Mouse (Mus musculus): ENCODE measurements around the gene Guca1a. TPM values are rescaled to one million over a fixed set of nuclear protein-coding genes. Genes with fewer than 3 reads are reported as not detected.

The Guca1a gene
- total and polyA plus RNA-seq, 3 experiments = 2.1 to 5.2 (median 3.2) TPM

GRCm38 (mm10) chr17:47378133-47378532, 22.3 kb downstream of the Guca1a start:
- Histone ChIP-seq H3K4me1 (ENCODE audit: control insufficient read depth in 1 of 2, insufficient read depth in 2 of 2) (no peaks in the 10 kb centered on the region), H3K27ac (ENCODE audit: insufficient read depth, low read depth) (no peak overlapping the region), H3K9me3 (replicated peaks; ENCODE audit: low read length) (no peaks in the 10 kb centered on the region), H3K79me2 (replicated peaks; ENCODE audit: control insufficient read depth, extremely low read depth, insufficient read depth, poor library complexity, severe bottlenecking) (no peaks in the 10 kb centered on the region), H3K4me3 (replicated peaks in 1 of 3; ENCODE audit: low read depth in 2 of 3, low read length in 2 of 3, poor library complexity in 1 of 3) (no peak overlapping the region), H3K36me3 (replicated peaks in 1 of 2; ENCODE audit: control insufficient read depth in 1 of 2, insufficient read depth in 1 of 2, low read length in 1 of 2) (peaks cover 70 to 96% of the 10 kb centered on the region in 2 experiments), H3K27me3 (replicated peaks) (no peaks in the 10 kb centered on the region), H3K9ac (ENCODE audit: insufficient read depth, low read depth) (no peak overlapping the region), H3K4me2 (ENCODE audit: insufficient read depth, low read depth, poor library complexity, severe bottlenecking) (no peak overlapping the region)
- in situ Hi-C loops (cut with MboI; ENCODE audit: low pct_ligation_motif_present, low pct_unique_long_range_greater_than_20kb, low sequenced_read_pairs) = loop anchor here (25.0 kb wide), 1 partner anchor 234 kb away; the partner anchor contains the start of genes Bysl, Gm20517 and Med20
- dilution Hi-C loops (cut with MboI; ENCODE audit: extremely low pct_ligation_motif_present, extremely low pct_unique_long_range_greater_than_20kb, low sequenced_read_pairs) = no loop called here
- no peak for DNase-seq (ENCODE audit: extremely low read depth)
- no peak for TF ChIP-seq TBP (conservative IDR thresholded peaks at IDR 0.05; ENCODE audit: low read depth, low read length)
- TF ChIP-seq MAZ (IDR thresholded peaks at IDR 0.05; ENCODE audit: low read depth, low read length) = no peak
- no peak for TF ChIP-seq KAT2A (IDR thresholded peaks at IDR 0.05; ENCODE audit: insufficient replicate concordance, low read length)
- TF ChIP-seq JUND (conservative IDR thresholded peaks at IDR 0.05; ENCODE audit: low read depth, low read length) = no peak
- TF ChIP-seq PAX5 (IDR thresholded peaks at IDR 0.05; ENCODE audit: low read length) = no peak
- TF ChIP-seq E2F4 (IDR thresholded peaks at IDR 0.05; ENCODE audit: insufficient replicate concordance, low read depth, low read length) = no peak
- TF ChIP-seq ETS1 (conservative IDR thresholded peaks at IDR 0.05; ENCODE audit: low read depth, low read length) = no peak
- TF ChIP-seq MAX (IDR thresholded peaks at IDR 0.05; ENCODE audit: low read length) = no peak
- no peak for TF ChIP-seq MEF2A (IDR thresholded peaks at IDR 0.05; ENCODE audit: borderline replicate concordance, low read depth, low read length)
- no peak for TF ChIP-seq BHLHE40 (IDR thresholded peaks at IDR 0.05; ENCODE audit: low read depth, low read length)
- TF ChIP-seq JUN (IDR thresholded peaks at IDR 0.05; ENCODE audit: insufficient read depth, low read depth, low read length) = no peak
- TF ChIP-seq HCFC1 (IDR thresholded peaks at IDR 0.05; ENCODE audit: low read depth, low read length) = no peak
- no peak for TF ChIP-seq POLR2A (IDR thresholded peaks at IDR 0.05; ENCODE audit: low read depth, low read length)

DNA sequence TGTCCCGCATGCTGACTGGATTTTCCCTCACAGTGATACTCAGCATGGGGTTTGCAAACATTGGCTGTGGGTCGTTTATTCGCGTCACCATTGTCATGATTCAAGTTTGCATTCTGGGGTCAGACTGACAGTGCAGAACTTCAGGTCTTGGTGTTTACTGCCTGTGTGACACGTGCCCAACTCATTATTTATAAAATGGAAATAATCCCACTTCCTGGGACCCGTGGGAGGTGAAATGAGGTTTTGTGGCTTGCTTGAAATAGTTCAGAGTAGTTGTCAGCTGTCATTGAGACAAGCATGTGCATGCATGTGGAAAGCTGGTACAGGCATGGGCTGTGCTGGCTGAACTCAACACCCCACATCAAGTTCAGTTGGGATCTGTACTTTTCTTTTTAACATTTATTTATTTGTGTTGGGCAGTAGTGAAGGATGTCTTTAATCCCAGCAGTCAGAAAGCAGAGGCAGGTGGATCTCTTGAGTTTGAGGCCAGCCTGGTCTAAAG, 23.6 kb downstream of the Guca1a start:
- Histone ChIP-seq H3K9me3 (replicated peaks; ENCODE audit: low read length) (no peaks in the 10 kb centered on the region), H3K27me3 (replicated peaks) (no peaks in the 10 kb centered on the region), H3K27ac (ENCODE audit: insufficient read depth, low read depth) (no peak overlapping the region), H3K4me1 (ENCODE audit: control insufficient read depth in 1 of 2, insufficient read depth in 2 of 2) (peaks cover 0 to 2% of the 10 kb centered on the region in 2 experiments; a peak in 2 of 4 replicates), H3K9ac (ENCODE audit: insufficient read depth, low read depth) (no peak overlapping the region), H3K36me3 (replicated peaks in 1 of 2; ENCODE audit: control insufficient read depth in 1 of 2, insufficient read depth in 1 of 2, low read length in 1 of 2) (peaks cover 80 to 99% of the 10 kb centered on the region in 2 experiments), H3K79me2 (replicated peaks; ENCODE audit: control insufficient read depth, extremely low read depth, insufficient read depth, poor library complexity, severe bottlenecking) (peaks cover 1% of the 10 kb centered on the region; the same call in 1 of the 2 replicates), H3K4me3 (replicated peaks in 1 of 3; ENCODE audit: low read depth in 2 of 3, low read length in 2 of 3, poor library complexity in 1 of 3) (no peak overlapping the region), H3K4me2 (ENCODE audit: insufficient read depth, low read depth, poor library complexity, severe bottlenecking) (no peak overlapping the region)
- in situ Hi-C loops (cut with MboI; ENCODE audit: low pct_ligation_motif_present, low pct_unique_long_range_greater_than_20kb, low sequenced_read_pairs) = loop anchor here (25.0 kb wide), 1 partner anchor 235 kb away; the partner anchor contains the start of genes Bysl, Gm20517 and Med20
- DNase-seq (ENCODE audit: extremely low read depth) = no peak
- dilution Hi-C loops (cut with MboI; ENCODE audit: extremely low pct_ligation_motif_present, extremely low pct_unique_long_range_greater_than_20kb, low sequenced_read_pairs) = no loop called here
- TF ChIP-seq KAT2A (IDR thresholded peaks at IDR 0.05; ENCODE audit: insufficient replicate concordance, low read length) (no peak), POLR2AphosphoS2 (IDR thresholded peaks at IDR 0.05; ENCODE audit: low read depth, low read length) (no peak), JUND (conservative IDR thresholded peaks at IDR 0.05; ENCODE audit: low read depth, low read length) (no peak), MXI1 (IDR thresholded peaks at IDR 0.05; ENCODE audit: low read depth, low read length) (no peak), ETS1 (conservative IDR thresholded peaks at IDR 0.05; ENCODE audit: low read depth, low read length) (no peak), POLR2A (IDR thresholded peaks at IDR 0.05; ENCODE audit: low read depth, low read length) (no peak), IRF4 (IDR thresholded peaks at IDR 0.05; ENCODE audit: low read depth, low read length) (no peak), MAFK (IDR thresholded peaks at IDR 0.05; ENCODE audit: insufficient replicate concordance, low read length) (no peak), TBP (conservative IDR thresholded peaks at IDR 0.05; ENCODE audit: low read depth, low read length) (no peak), TCF12 (IDR thresholded peaks at IDR 0.05; ENCODE audit: low read depth, low read length) (no peak), ZC3H11A (IDR thresholded peaks at IDR 0.05; ENCODE audit: low read depth, low read length) (no peak), JUN (IDR thresholded peaks at IDR 0.05; ENCODE audit: insufficient read depth, low read depth, low read length) (no peak), CHD2 (IDR thresholded peaks at IDR 0.05; ENCODE audit: low read length) (no peak), PAX5 (IDR thresholded peaks at IDR 0.05; ENCODE audit: low read length) (no peak), GABPA (IDR thresholded peaks at IDR 0.05; ENCODE audit: insufficient replicate concordance, low read depth, low read length) (no peak), NELFE (IDR thresholded peaks at IDR 0.05; ENCODE audit: low read depth, low read length) (no peak), RAD21 (IDR thresholded peaks at IDR 0.05; ENCODE audit: low read depth, low read length) (no peak), SIN3A (IDR thresholded peaks at IDR 0.05; ENCODE audit: low read length) (no peak), ZMIZ1 (IDR thresholded peaks at IDR 0.05; ENCODE audit: low read depth, low read length) (no peak)
